Mouse (Mus musculus) olfactory bulb, adult 2 months (tissue): ENCODE data around the gene 4932438H23Rik.

ENCODE experiments used
- CTCF ChIP-seq: fragments of 200-500 bp; IDR thresholded peaks from 2 replicates; pipeline ENCODE4 v1.5.1; 2012; ENCODE audit warnings: low read depth, mild to moderate bottlenecking, low read length, moderate library complexity; ENCODE audit not compliant: insufficient read depth
- POLR2A ChIP-seq: fragments of 200-500 bp; IDR thresholded peaks from 2 replicates; pipeline ENCODE4 v1.6.1; 2012; ENCODE audit warnings: mild to moderate bottlenecking, low read depth, low read length, moderate library complexity; ENCODE audit not compliant: insufficient read depth

DNA sequence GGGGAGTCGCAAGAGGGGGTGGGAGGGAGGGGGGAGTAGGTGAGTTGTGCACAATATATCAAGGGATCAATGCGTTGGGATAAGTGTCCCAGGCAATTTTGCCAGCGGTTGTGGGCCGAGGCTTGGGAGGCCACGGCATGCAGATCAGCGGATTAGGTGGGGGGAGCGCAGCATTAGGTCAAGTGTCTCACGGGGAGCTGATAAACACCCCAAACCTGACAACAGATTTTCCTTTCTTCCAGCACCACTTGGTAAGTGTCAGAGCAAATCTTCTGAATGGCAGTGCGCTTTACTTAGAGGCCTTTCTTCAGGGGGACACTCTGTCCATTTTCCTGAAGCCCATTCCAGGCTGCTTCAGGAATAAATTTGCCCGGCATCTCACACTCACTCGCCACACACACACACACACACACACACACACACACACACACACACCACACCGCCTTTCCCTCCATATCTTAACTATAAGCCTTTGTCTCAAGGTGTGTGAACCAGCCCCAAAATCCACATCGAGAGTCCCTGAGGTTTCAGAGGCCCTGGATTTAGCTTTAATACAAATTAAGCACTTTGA lies 10.6 kb upstream of the 4932438H23Rik start:
- TF ChIP-seq CTCF (no peak), POLR2A (no peak)
